Mouse (Mus musculus): ENCODE data around the gene Mctp1. TPM values are rescaled to one million over a fixed set of nuclear protein-coding genes. Genes with fewer than 3 reads are reported as not detected.

Gene Mctp1
- polyA plus RNA-seq, 1 experiment from 2014 or later: 5.3 TPM

- no peak overlapping the region for H3K4me3 ChIP-seq (ENCODE audit: low read depth, low read length)
- H3K36me3 ChIP-seq (ENCODE audit: control insufficient read depth, insufficient read depth, low read length): no peaks in the 10 kb centered on the region
- H3K27me3 ChIP-seq (ENCODE audit: control insufficient read depth, insufficient read depth, low read length): no peaks in the 10 kb centered on the region
- WGBS: 88% methylated on average over 3 of the region's 3 CpGs
- H3K4me1 ChIP-seq (replicated peaks; ENCODE audit: control insufficient read depth, insufficient read depth, low read length): peaks cover 3% of the 10 kb centered on the region; the same call in 1 of the 2 replicates
- no peak overlapping the region for H3K4me2 ChIP-seq (ENCODE audit: low read depth, low read length, severe bottlenecking)
- no peaks in the 10 kb centered on the region for H3K9me3 ChIP-seq (ENCODE audit: control insufficient read depth, low read length)
- H3K27ac ChIP-seq (ENCODE audit: low read depth, low read length): no peak overlapping the region
- DNase-seq (ENCODE audit: low spot score) (no peak), ATAC-seq (replicated peaks; ENCODE audit: low FRiP score) (no peak)
- H3K9ac ChIP-seq (ENCODE audit: low read length): no peak overlapping the region
Measured at GRCm38 (mm10) chr13:76827738-76828137, 443.4 kb downstream of the Mctp1 start.

- Histone ChIP-seq H3K36me3 (ENCODE audit: control insufficient read depth, insufficient read depth, low read length) (no peaks in the 10 kb centered on the region), H3K9ac (ENCODE audit: low read length) (no peak overlapping the region), H3K4me1 (replicated peaks; ENCODE audit: control insufficient read depth, insufficient read depth, low read length) (no peaks in the 10 kb centered on the region), H3K27me3 (ENCODE audit: control insufficient read depth, insufficient read depth, low read length) (no peaks in the 10 kb centered on the region), H3K9me3 (ENCODE audit: control insufficient read depth, low read length) (no peaks in the 10 kb centered on the region), H3K4me2 (ENCODE audit: low read depth, low read length, severe bottlenecking) (no peak overlapping the region), H3K4me3 (ENCODE audit: low read depth, low read length) (no peak overlapping the region), H3K27ac (ENCODE audit: low read depth, low read length) (no peak overlapping the region)
- DNase-seq (ENCODE audit: low spot score) (no peak), ATAC-seq (replicated peaks; ENCODE audit: low FRiP score) (no peak)
- WGBS: 75% methylated on average over 3 of the region's 3 CpGs
Measured at GRCm38 (mm10) chr13:76838031-76838430, 453.7 kb downstream of the Mctp1 start.

- H3K36me3 ChIP-seq (ENCODE audit: control insufficient read depth, insufficient read depth, low read length): no peaks in the 10 kb centered on the region
- 77% methylated on average over 5 of the region's 5 CpGs for WGBS
- H3K27me3 ChIP-seq (ENCODE audit: control insufficient read depth, insufficient read depth, low read length): no peaks in the 10 kb centered on the region
- H3K27ac ChIP-seq (ENCODE audit: low read depth, low read length): no peak overlapping the region
- no peak overlapping the region for H3K4me3 ChIP-seq (ENCODE audit: low read depth, low read length)
- no peak overlapping the region for H3K9ac ChIP-seq (ENCODE audit: low read length)
- DNase-seq (ENCODE audit: low spot score) (no peak), ATAC-seq (replicated peaks; ENCODE audit: low FRiP score) (no peak)
- no peak overlapping the region for H3K4me2 ChIP-seq (ENCODE audit: low read depth, low read length, severe bottlenecking)
- H3K9me3 ChIP-seq (ENCODE audit: control insufficient read depth, low read length): no peaks in the 10 kb centered on the region
- no peaks in the 10 kb centered on the region for H3K4me1 ChIP-seq (replicated peaks; ENCODE audit: control insufficient read depth, insufficient read depth, low read length)
Measured at GRCm38 (mm10) chr13:76840712-76841111, 456.4 kb downstream of the Mctp1 start.

GRCm38 (mm10) chr13:76844629-76845255, 460.4 kb downstream of the Mctp1 start:
- Histone ChIP-seq H3K27me3 (ENCODE audit: control insufficient read depth, insufficient read depth, low read length) (no peaks in the 10 kb centered on the region), H3K36me3 (ENCODE audit: control insufficient read depth, insufficient read depth, low read length) (no peaks in the 10 kb centered on the region), H3K4me3 (ENCODE audit: low read depth, low read length) (no peak overlapping the region), H3K4me2 (ENCODE audit: low read depth, low read length, severe bottlenecking) (no peak overlapping the region), H3K4me1 (replicated peaks; ENCODE audit: control insufficient read depth, insufficient read depth, low read length) (no peaks in the 10 kb centered on the region), H3K27ac (ENCODE audit: low read depth, low read length) (no peak overlapping the region), H3K9me3 (ENCODE audit: control insufficient read depth, low read length) (no peaks in the 10 kb centered on the region), H3K9ac (ENCODE audit: low read length) (no peak overlapping the region)
- DNase-seq (ENCODE audit: low spot score) (peak; percentile 90), ATAC-seq (replicated peaks; ENCODE audit: low FRiP score) (peak; percentile 72)
- 52% methylated on average over 8 of the region's 8 CpGs for WGBS

- Histone ChIP-seq H3K4me1 (replicated peaks; ENCODE audit: control insufficient read depth, insufficient read depth, low read length) (no peaks in the 10 kb centered on the region), H3K4me2 (ENCODE audit: low read depth, low read length, severe bottlenecking) (no peak overlapping the region), H3K9me3 (ENCODE audit: control insufficient read depth, low read length) (no peaks in the 10 kb centered on the region), H3K4me3 (ENCODE audit: low read depth, low read length) (no peak overlapping the region), H3K27ac (ENCODE audit: low read depth, low read length) (no peak overlapping the region), H3K9ac (ENCODE audit: low read length) (no peak overlapping the region), H3K27me3 (ENCODE audit: control insufficient read depth, insufficient read depth, low read length) (no peaks in the 10 kb centered on the region), H3K36me3 (ENCODE audit: control insufficient read depth, insufficient read depth, low read length) (no peaks in the 10 kb centered on the region)
- ATAC-seq (replicated peaks; ENCODE audit: low FRiP score) (peak; percentile 51), DNase-seq (ENCODE audit: low spot score) (no peak)
- WGBS: 38% methylated on average over 7 of the region's 7 CpGs
Measured at GRCm38 (mm10) chr13:76850412-76851054, 466.2 kb downstream of the Mctp1 start.

- Histone ChIP-seq H3K9me3 (ENCODE audit: control insufficient read depth, low read length) (no peaks in the 10 kb centered on the region), H3K36me3 (ENCODE audit: control insufficient read depth, insufficient read depth, low read length) (no peaks in the 10 kb centered on the region)
- 61% methylated on average over 1 of the region's 1 CpGs for WGBS
Measured at GRCm38 (mm10) chr13:76854306-76854705, 470.0 kb downstream of the Mctp1 start.

GRCm38 (mm10) chr13:76855021-76855420, 470.7 kb downstream of the Mctp1 start:
- Histone ChIP-seq H3K9me3 (ENCODE audit: control insufficient read depth, low read length) (no peaks in the 10 kb centered on the region), H3K4me2 (ENCODE audit: low read depth, low read length, severe bottlenecking) (no peak overlapping the region), H3K27ac (ENCODE audit: low read depth, low read length) (no peak overlapping the region), H3K4me3 (ENCODE audit: low read depth, low read length) (no peak overlapping the region), H3K9ac (ENCODE audit: low read length) (no peak overlapping the region), H3K27me3 (ENCODE audit: control insufficient read depth, insufficient read depth, low read length) (no peaks in the 10 kb centered on the region), H3K4me1 (replicated peaks; ENCODE audit: control insufficient read depth, insufficient read depth, low read length) (no peaks in the 10 kb centered on the region), H3K36me3 (ENCODE audit: control insufficient read depth, insufficient read depth, low read length) (no peaks in the 10 kb centered on the region)
- DNase-seq (ENCODE audit: low spot score) (no peak), ATAC-seq (replicated peaks; ENCODE audit: low FRiP score) (no peak)
- 79% methylated on average over 3 of the region's 3 CpGs for WGBS

More at GRCm38 (mm10) chr13:76854306-76854705, 470.0 kb downstream of the Mctp1 start:
- Histone ChIP-seq H3K4me3 (ENCODE audit: low read depth, low read length) (no peak overlapping the region), H3K27ac (ENCODE audit: low read depth, low read length) (no peak overlapping the region), H3K27me3 (ENCODE audit: control insufficient read depth, insufficient read depth, low read length) (no peaks in the 10 kb centered on the region), H3K4me2 (ENCODE audit: low read depth, low read length, severe bottlenecking) (no peak overlapping the region), H3K9ac (ENCODE audit: low read length) (no peak overlapping the region), H3K4me1 (replicated peaks; ENCODE audit: control insufficient read depth, insufficient read depth, low read length) (no peaks in the 10 kb centered on the region)
- ATAC-seq (replicated peaks; ENCODE audit: low FRiP score): no peak
- DNase-seq (ENCODE audit: low spot score): no peak

- no peak for DNase-seq (ENCODE audit: low spot score)
- H3K4me3 ChIP-seq (ENCODE audit: low read depth, low read length): no peak overlapping the region
- no peak overlapping the region for H3K4me2 ChIP-seq (ENCODE audit: low read depth, low read length, severe bottlenecking)
- 74% methylated on average over 5 of the region's 5 CpGs for WGBS
- no peak overlapping the region for H3K27ac ChIP-seq (ENCODE audit: low read depth, low read length)
- ATAC-seq (replicated peaks; ENCODE audit: low FRiP score): no peak
- H3K27me3 ChIP-seq (ENCODE audit: control insufficient read depth, insufficient read depth, low read length): no peaks in the 10 kb centered on the region
- H3K4me1 ChIP-seq (replicated peaks; ENCODE audit: control insufficient read depth, insufficient read depth, low read length): no peaks in the 10 kb centered on the region
- H3K9ac ChIP-seq (ENCODE audit: low read length): no peak overlapping the region
- H3K36me3 ChIP-seq (ENCODE audit: control insufficient read depth, insufficient read depth, low read length): no peaks in the 10 kb centered on the region
- no peaks in the 10 kb centered on the region for H3K9me3 ChIP-seq (ENCODE audit: control insufficient read depth, low read length)
Measured at GRCm38 (mm10) chr13:76857024-76857423, 472.7 kb downstream of the Mctp1 start.

GRCm38 (mm10) chr13:76858078-76858482, 473.7 kb downstream of the Mctp1 start:
- Histone ChIP-seq H3K9ac (ENCODE audit: low read length) (no peak overlapping the region), H3K4me1 (replicated peaks; ENCODE audit: control insufficient read depth, insufficient read depth, low read length) (no peaks in the 10 kb centered on the region), H3K27ac (ENCODE audit: low read depth, low read length) (no peak overlapping the region), H3K4me3 (ENCODE audit: low read depth, low read length) (no peak overlapping the region), H3K9me3 (ENCODE audit: control insufficient read depth, low read length) (no peaks in the 10 kb centered on the region), H3K4me2 (ENCODE audit: low read depth, low read length, severe bottlenecking) (no peak overlapping the region), H3K36me3 (ENCODE audit: control insufficient read depth, insufficient read depth, low read length) (no peaks in the 10 kb centered on the region), H3K27me3 (ENCODE audit: control insufficient read depth, insufficient read depth, low read length) (no peaks in the 10 kb centered on the region)
- no peak for DNase-seq (ENCODE audit: low spot score)
- WGBS: 32% methylated on average over 2 of the region's 2 CpGs
- peak; percentile 73; the same call in 1 of the 2 replicates for ATAC-seq (replicated peaks; ENCODE audit: low FRiP score)

All from forebrain, embryonic 11.5 days (tissue).